Mouse (Mus musculus) heart, postnatal 36 days (tissue): ENCODE results near the gene Syvn1. TPM values are rescaled to one million over a fixed set of nuclear protein-coding genes. Genes with fewer than 3 reads are reported as not detected.

Experiments
- DNase-seq, 2 experiments: peaks; one replicate each; pipeline ENCODE4 v3.0.0; 2021 to 2022
- intact Hi-C: fragments of 180-260 bp; cut with DNase I; formaldehyde crosslinking; loops from one replicate; pipeline ENCODE4 v1.15.1; 2025
- total RNA-seq, 2 experiments: library from RNA; stranded (reverse); gene quantifications; 2 replicates each; pipeline ENCODE4 v1.2.3; 2021

The Syvn1 gene
- total RNA-seq, result 10 to 100 TPM; 19.4 to 26.4 TPM

- intact Hi-C loops, result loop anchor here (5.0 kb wide), 2 partner anchors 81 to 134 kb away; partner anchors contain the start of genes Dpf2 and Snx15
- DNase-seq, result peak; percentile 87 to 95
Observed at GRCm38 (mm10) chr19:6046294-6047153, at the start of gene Syvn1. TSS of gene Syvn1 (plus strand) at chr19:6046576.

- no peak for DNase-seq
- intact Hi-C loops, result loop anchor here (10.0 kb wide), 1 partner anchor 443 kb away; no protein-coding TSS in a partner anchor
Observed at GRCm38 (mm10) chr19:5998180-5998579, 48.2 kb upstream of the Syvn1 start.

GRCm38 (mm10) chr19:5999969-6000368 lies 46.4 kb upstream of the Syvn1 start:
- DNase-seq, result no peak
- intact Hi-C loops, result loop anchor here (10.0 kb wide), 1 partner anchor 445 kb away; no protein-coding TSS in a partner anchor

GRCm38 (mm10) chr19:6005541-6005940 lies 40.8 kb upstream of the Syvn1 start:
- DNase-seq, result no peak
- intact Hi-C loops, result no loop called here

- no peak for DNase-seq
- intact Hi-C loops, result no loop called here
Observed at GRCm38 (mm10) chr19:6007013-6007412, 39.4 kb upstream of the Syvn1 start.

- intact Hi-C loops, result no loop called here
- no peak for DNase-seq
Observed at GRCm38 (mm10) chr19:6009137-6009536, 37.2 kb upstream of the Syvn1 start.

GRCm38 (mm10) chr19:6013691-6014090 lies 32.7 kb upstream of the Syvn1 start:
- intact Hi-C loops, result no loop called here
- DNase-seq, result no peak

- peak; percentile 51 to 63 for DNase-seq
- intact Hi-C loops, result loop anchor here (5.0 kb wide), 1 partner anchor 228 kb away; no protein-coding TSS in a partner anchor
Observed at GRCm38 (mm10) chr19:6014991-6015510, 31.3 kb upstream of the Syvn1 start.

GRCm38 (mm10) chr19:6015511-6016315 lies 30.7 kb upstream of the Syvn1 start, which contains the start of gene Capn1:
TSS of gene Capn1 (minus strand) at chr19:6015897.
- intact Hi-C loops, result loop anchor here (5.0 kb wide), 1 partner anchor 228 kb away; no protein-coding TSS in a partner anchor
- DNase-seq, result peak; percentile 71 to 83

- intact Hi-C loops, result loop anchor here (5.0 kb wide), 1 partner anchor 229 kb away; no protein-coding TSS in a partner anchor
- DNase-seq, result no peak
Observed at GRCm38 (mm10) chr19:6016532-6016931, 29.8 kb upstream of the Syvn1 start.

- intact Hi-C loops, result loop anchor here (1.0 to 5.0 kb wide), 3 partner anchors 53 to 231 kb away; partner anchors contain the start of gene Cdc42ep2
- peak; percentile 86 to 92 for DNase-seq
Observed at GRCm38 (mm10) chr19:6018142-6019089, 28.0 kb upstream of the Syvn1 start.

- no peak for DNase-seq
- intact Hi-C loops, result no loop called here
Observed at GRCm38 (mm10) chr19:6020276-6020675, 26.1 kb upstream of the Syvn1 start.

GRCm38 (mm10) chr19:6023059-6023458 lies 23.3 kb upstream of the Syvn1 start:
- intact Hi-C loops, result no loop called here
- DNase-seq, result no peak

GRCm38 (mm10) chr19:6023930-6024329 lies 22.4 kb upstream of the Syvn1 start:
- intact Hi-C loops, result no loop called here
- DNase-seq, result no peak

- intact Hi-C loops, result no loop called here
- no peak for DNase-seq
Observed at GRCm38 (mm10) chr19:6028991-6029390, 17.4 kb upstream of the Syvn1 start.

- intact Hi-C loops, result no loop called here
- DNase-seq, result no peak
Observed at GRCm38 (mm10) chr19:6029426-6029825, 16.9 kb upstream of the Syvn1 start.

- intact Hi-C loops, result no loop called here
- no peak for DNase-seq
Observed at GRCm38 (mm10) chr19:6030520-6031280, 15.7 kb upstream of the Syvn1 start.

GRCm38 (mm10) chr19:6035966-6036585 lies 10.3 kb upstream of the Syvn1 start:
- DNase-seq, result no peak
- intact Hi-C loops, result no loop called here
